Mouse (Mus musculus): ENCODE results near the gene Lrp10. TPM values are rescaled to one million over a fixed set of nuclear protein-coding genes. Genes with fewer than 3 reads are reported as not detected.

Gene Lrp10
- total RNA-seq, 2 experiments from 2014 or later, result 33.8 to 34.6 TPM

GRCm38 (mm10) chr14:54432837-54433830, 30.8 kb upstream of the Lrp10 start:
- peak in 1 of 2 experiments; percentile 41 for DNase-seq (ENCODE audit: low spot score in 2 of 2)

- no peak for DNase-seq (ENCODE audit: low spot score in 2 of 2)
Observed at GRCm38 (mm10) chr14:54433941-54434531, 29.9 kb upstream of the Lrp10 start.

- DNase-seq (ENCODE audit: low spot score in 2 of 2), result no peak
Observed at GRCm38 (mm10) chr14:54435194-54435918, 28.6 kb upstream of the Lrp10 start.

GRCm38 (mm10) chr14:54439155-54439554, 24.8 kb upstream of the Lrp10 start:
- no peak for DNase-seq (ENCODE audit: low spot score in 2 of 2)

- DNase-seq (ENCODE audit: low spot score in 2 of 2), result no peak
Observed at GRCm38 (mm10) chr14:54439610-54440009, 24.3 kb upstream of the Lrp10 start.

- no peak for DNase-seq (ENCODE audit: low spot score in 2 of 2)
Observed at GRCm38 (mm10) chr14:54440538-54440937, 23.4 kb upstream of the Lrp10 start.

GRCm38 (mm10) chr14:54441365-54441764, 22.6 kb upstream of the Lrp10 start:
- no peak for DNase-seq (ENCODE audit: low spot score in 2 of 2)

- DNase-seq (ENCODE audit: low spot score in 2 of 2), result no peak
Observed at GRCm38 (mm10) chr14:54442548-54442947, 21.4 kb upstream of the Lrp10 start.

- no peak for DNase-seq (ENCODE audit: low spot score in 2 of 2)
Observed at GRCm38 (mm10) chr14:54443196-54443595, 20.7 kb upstream of the Lrp10 start.

- no peak for DNase-seq (ENCODE audit: low spot score in 2 of 2)
Observed at GRCm38 (mm10) chr14:54443712-54444618, 20.0 kb upstream of the Lrp10 start.

- DNase-seq (ENCODE audit: low spot score in 2 of 2), result no peak
Observed at GRCm38 (mm10) chr14:54445476-54445875, 18.5 kb upstream of the Lrp10 start.

- DNase-seq (ENCODE audit: low spot score in 2 of 2), result no peak
Observed at GRCm38 (mm10) chr14:54453566-54453965, 10.4 kb upstream of the Lrp10 start.

GRCm38 (mm10) chr14:54454669-54455528, 9.0 kb upstream of the Lrp10 start:
- peak in 1 of 2 experiments; percentile 43 for DNase-seq (ENCODE audit: low spot score in 2 of 2)

GRCm38 (mm10) chr14:54457907-54458569, 5.9 kb upstream of the Lrp10 start:
- no peak for DNase-seq (ENCODE audit: low spot score in 2 of 2)

- no peak for DNase-seq (ENCODE audit: low spot score in 2 of 2)
Observed at GRCm38 (mm10) chr14:54462146-54462545, 1.8 kb upstream of the Lrp10 start.

- no peak for DNase-seq (ENCODE audit: low spot score in 2 of 2)
Observed at GRCm38 (mm10) chr14:54463108-54463958, 604 bp upstream of the Lrp10 start.

- peak in 1 of 2 experiments; percentile 30 for DNase-seq (ENCODE audit: low spot score in 2 of 2)
Observed at GRCm38 (mm10) chr14:54464293-54465005, 512 bp downstream of the Lrp10 start.

Measured in layer of hippocampus, adult 18-20 months (tissue).